Mouse (Mus musculus) retina, postnatal 7 days (tissue): ENCODE measurements around the gene Gstp3.
"Not testable (repeated sequence)": the region's sequence is repeated elsewhere in the genome, so short reads cannot be mapped to it uniquely, and the experiment has no call there.

Experiments used
- DNase-seq: peaks from one replicate; pipeline ENCODE4 v3.0.0-alpha.2; 2012; ENCODE audit warnings: low read depth, low spot score

The Gstp3 gene

GRCm38 (mm10) chr19:4060899-4061465 lies 1.6 kb upstream of the Gstp3 start:
- no peak for DNase-seq

GRCm38 (mm10) chr19:4060044-4060898 lies 902 bp upstream of the Gstp3 start:
- not testable (repeated sequence) for DNase-seq

- no peak for DNase-seq
Observed at GRCm38 (mm10) chr19:4058581-4058980, 788 bp downstream of the Gstp3 start.

- DNase-seq: no peak
Observed at GRCm38 (mm10) chr19:4057962-4058361, 1.4 kb downstream of the Gstp3 start.

- no peak for DNase-seq
Observed at GRCm38 (mm10) chr19:4057389-4057788, 2.0 kb downstream of the Gstp3 start.

GRCm38 (mm10) chr19:4056727-4057126 lies 2.6 kb downstream of the Gstp3 start:
- DNase-seq: no peak

GRCm38 (mm10) chr19:4055947-4056693 lies 3.2 kb downstream of the Gstp3 start:
- no peak for DNase-seq

GRCm38 (mm10) chr19:4055216-4055946 lies 4.0 kb downstream of the Gstp3 start:
- no peak for DNase-seq

- DNase-seq: no peak
Observed at GRCm38 (mm10) chr19:4054613-4055012, 4.8 kb downstream of the Gstp3 start.

- no peak for DNase-seq
Observed at GRCm38 (mm10) chr19:4052516-4053030, 6.8 kb downstream of the Gstp3 start.

GRCm38 (mm10) chr19:4051741-4052515 lies 7.4 kb downstream of the Gstp3 start:
- peak; percentile 56 for DNase-seq

- DNase-seq: no peak
Observed at GRCm38 (mm10) chr19:4051016-4051415, 8.4 kb downstream of the Gstp3 start.

GRCm38 (mm10) chr19:4049069-4049468 lies 10.3 kb downstream of the Gstp3 start:
- DNase-seq: not testable (repeated sequence)

GRCm38 (mm10) chr19:4047859-4048258 lies 11.5 kb downstream of the Gstp3 start:
- peak; percentile 73 for DNase-seq

- no peak for DNase-seq
Observed at GRCm38 (mm10) chr19:4046866-4047254, 12.5 kb downstream of the Gstp3 start.

- no peak for DNase-seq
Observed at GRCm38 (mm10) chr19:4045966-4046865, 13.2 kb downstream of the Gstp3 start, which contains the start of gene Gstp2. Gene Gstp2 (minus strand): TSS chr19:4046023.

- DNase-seq: not testable (repeated sequence)
Observed at GRCm38 (mm10) chr19:4044109-4044508, 15.3 kb downstream of the Gstp3 start.

- no peak for DNase-seq
Observed at GRCm38 (mm10) chr19:4042124-4042523, 17.2 kb downstream of the Gstp3 start.

GRCm38 (mm10) chr19:4041500-4041899 lies 17.9 kb downstream of the Gstp3 start:
- not testable (repeated sequence) for DNase-seq

- not testable (repeated sequence) for DNase-seq
Observed at GRCm38 (mm10) chr19:4040941-4041340, 18.4 kb downstream of the Gstp3 start.
